Mouse (Mus musculus) embryo, embryonic 11 days (tissue): Measurements from ENCODE around the gene Olfr610.
"Not testable (repeated sequence)": the region's sequence is repeated elsewhere in the genome, so short reads cannot be mapped to it uniquely, and the experiment has no call there.

Source experiments
- DNase-seq: peaks from one replicate; pipeline ENCODE4 v3.0.0-alpha.2; 2015

Olfr610 gene

DNA sequence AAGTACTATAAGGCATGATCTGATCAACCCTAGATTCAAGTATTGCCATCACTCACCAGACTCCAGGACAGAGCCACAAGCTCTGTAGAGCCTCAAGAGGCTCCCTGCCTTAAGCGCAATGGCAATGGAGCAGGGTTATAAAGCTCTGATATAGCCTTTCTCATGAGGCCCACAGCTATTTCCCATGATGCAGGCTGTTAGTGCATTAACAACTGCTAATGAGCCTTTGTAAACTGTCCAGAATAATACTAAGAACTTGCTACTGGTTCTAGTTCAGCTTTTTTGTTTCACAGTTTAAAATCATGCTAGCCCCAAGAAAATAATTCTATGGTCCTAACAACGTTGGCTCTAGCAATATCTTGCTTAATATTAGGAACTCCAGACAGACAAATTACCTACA lies at the start of gene Olfr610:
Gene Olfr610 (minus strand): TSS at position 101 of the 400 bp plus-strand sequence.
- DNase-seq, result no peak

DNA sequence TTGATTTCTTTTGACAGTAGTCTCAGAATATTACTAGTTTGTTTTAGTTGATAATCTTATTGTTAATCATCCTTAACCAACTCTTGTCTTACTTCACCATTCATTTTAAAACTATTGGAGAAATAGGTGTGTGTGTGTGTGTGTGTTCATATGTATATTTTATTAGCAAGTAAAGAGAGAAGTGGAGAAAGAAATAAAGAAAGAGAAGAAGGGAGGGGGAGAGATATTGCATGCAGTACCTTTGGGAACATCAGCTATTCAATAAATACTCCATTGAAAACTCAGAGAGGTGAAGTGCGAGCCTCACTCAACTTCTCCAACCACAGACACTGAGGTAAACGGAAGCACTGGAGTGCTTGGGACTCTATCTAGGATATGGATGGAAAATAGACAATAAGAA lies 43.9 kb upstream of the Olfr610 start, which contains the start of gene Olfr615:
Gene Olfr615 (plus strand): TSS at position 301 of the 400 bp plus-strand sequence.
- DNase-seq, result no peak

DNA sequence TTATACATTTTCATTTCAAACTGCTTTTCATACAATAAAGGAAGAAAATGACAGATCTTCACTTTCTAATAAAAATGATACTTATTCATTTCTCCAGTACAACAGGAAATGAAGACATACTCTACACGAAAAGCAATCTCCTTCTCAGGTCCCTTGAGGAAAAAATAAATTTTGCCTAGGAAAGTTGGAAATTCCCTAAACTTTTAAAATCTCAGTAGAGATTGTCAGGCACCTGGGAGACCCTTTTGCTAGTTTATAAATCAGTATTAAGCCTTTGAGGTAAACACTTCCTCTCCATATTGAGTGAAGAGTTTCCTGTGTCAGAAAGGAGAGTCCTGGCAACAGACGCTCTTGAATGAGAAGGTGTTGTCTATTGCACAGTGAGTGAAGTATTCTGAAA lies 35.9 kb upstream of the Olfr610 start, which contains the start of gene Olfr613:
Gene Olfr613 (plus strand): TSS at position 301 of the 400 bp plus-strand sequence.
- no peak for DNase-seq

DNA sequence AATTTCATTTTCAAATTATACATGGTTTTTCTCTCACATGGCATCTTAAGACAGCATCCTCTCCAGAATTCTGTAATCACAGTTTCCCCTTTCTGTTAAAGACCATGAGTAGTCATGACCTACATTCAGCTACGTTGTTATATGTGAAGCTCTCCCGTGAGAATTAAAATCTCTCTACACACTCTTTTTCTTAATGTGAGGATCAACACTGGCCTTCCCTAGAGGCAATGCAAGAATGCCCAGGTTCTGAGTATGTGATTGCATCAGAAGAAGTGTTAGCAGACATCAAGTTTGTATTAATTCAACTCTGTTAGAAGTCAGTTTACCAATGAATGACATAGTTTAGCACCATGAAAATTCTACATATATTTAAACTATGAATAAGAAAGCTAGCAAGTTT lies 30.7 kb upstream of the Olfr610 start, which contains the start of gene Olfr612:
Gene Olfr612 (minus strand): TSS at position 101 of the 400 bp plus-strand sequence.
- not testable (repeated sequence) for DNase-seq

DNA sequence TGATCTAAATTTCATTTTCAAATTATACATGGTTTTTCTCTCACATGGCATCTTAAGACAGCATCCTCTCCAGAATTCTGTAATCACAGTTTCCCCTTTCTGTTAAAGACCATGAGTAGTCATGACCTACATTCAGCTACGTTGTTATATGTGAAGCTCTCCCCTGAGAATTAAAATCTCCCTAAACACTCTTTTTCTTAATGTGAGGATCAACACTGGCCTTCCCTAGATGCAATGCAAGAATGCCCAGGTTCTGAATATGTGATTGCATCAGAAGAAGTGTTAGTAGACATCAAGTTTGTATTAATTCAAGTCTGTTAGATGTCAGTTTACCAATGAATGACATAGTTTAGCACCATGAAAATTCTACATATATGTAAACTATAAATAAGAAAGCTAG lies 8.8 kb upstream of the Olfr610 start, which contains the start of gene Olfr611:
Gene Olfr611 (minus strand): TSS at position 101 of the 400 bp plus-strand sequence.
- not testable (repeated sequence) for DNase-seq

DNA sequence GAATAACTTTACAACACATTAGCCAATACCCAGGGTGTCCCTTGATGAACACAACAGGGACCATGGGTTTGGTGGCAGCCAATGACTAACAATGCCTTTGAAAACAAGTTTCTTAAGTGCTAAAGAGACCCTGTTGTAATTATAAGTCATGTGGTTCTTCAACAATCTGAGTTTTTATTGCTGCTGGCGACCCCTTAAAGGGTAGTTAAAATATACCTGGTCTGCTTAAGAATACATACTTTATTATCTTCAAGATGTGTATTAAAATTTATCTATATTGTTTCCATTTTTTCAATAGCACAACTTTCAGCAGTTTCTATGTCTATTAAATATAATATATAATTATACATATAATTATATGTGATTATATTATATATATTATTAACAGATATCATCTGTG lies 14.0 kb downstream of the Olfr610 start, which contains the start of gene Olfr609:
Gene Olfr609 (minus strand): TSS at position 101 of the 400 bp plus-strand sequence.
- no peak for DNase-seq

DNA sequence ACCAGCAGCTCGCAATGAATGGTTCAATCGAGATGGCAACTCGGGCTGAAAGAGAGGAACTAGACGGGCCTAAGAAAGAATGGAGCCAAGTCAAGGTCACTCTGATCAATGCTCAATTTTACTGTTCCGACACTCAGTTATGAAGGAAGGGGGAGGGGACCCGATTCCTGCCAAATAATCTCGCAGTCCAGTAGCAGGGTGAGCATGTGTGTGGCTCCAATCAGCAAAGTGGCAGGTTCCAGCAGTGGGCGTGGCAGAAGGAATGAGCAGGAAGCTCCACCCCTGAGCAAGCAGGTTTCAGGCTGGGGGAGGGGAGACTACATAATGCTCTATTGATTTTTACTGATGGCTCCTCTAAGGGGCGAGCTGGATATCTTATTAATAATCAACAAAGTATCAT lies 34.8 kb downstream of the Olfr610 start:
- not testable (repeated sequence) for DNase-seq

DNA sequence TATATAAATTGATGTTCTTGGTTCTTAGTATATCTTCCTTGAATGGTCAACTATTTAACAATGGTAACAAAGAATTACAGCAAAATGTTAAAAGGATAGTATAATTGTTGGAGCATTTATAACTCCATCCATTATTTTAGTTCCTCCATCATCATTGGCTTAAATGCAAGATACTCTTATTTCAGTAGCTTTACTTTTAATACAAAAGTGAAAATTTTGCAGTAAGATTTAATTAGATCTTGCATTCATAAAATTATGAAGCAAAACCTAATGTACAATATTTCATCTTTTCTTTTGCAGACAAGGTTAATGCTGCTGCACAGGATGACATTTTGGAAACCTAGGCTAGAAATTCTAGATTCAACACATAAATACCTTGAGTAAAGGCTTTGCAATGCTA lies 42.3 kb downstream of the Olfr610 start, which contains the start of gene Olfr608:
Gene Olfr608 (plus strand): TSS at position 301 of the 400 bp plus-strand sequence.
- DNase-seq, result no peak

DNA sequence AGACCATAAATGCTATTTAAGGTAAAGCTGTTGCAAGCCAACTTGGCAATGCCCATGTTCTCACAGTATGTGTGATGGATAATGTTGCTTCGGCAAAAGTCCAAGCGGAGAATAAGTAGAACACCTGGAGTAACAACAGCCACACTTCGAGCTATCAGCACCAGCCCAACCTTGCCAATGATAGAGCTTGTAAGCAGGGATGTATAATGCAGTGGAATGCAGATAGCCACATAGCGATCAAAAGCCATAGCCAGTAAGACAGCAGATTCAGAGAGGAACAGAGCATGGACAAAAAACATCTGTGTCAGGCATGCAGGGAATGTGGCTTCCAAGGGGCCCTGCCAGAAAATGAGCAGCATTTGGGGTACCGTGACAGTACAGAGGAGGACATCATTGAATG lies 51.3 kb downstream of the Olfr610 start:
- DNase-seq, result no peak
